Mouse (Mus musculus) urinary bladder, postnatal 10 days (tissue): Measurements from ENCODE around the gene Adcy2.

Source experiments
- DNase-seq: peaks from one replicate; pipeline ENCODE4 v3.0.0; 2022; ENCODE audit warnings: low spot score

The Adcy2 gene

DNA sequence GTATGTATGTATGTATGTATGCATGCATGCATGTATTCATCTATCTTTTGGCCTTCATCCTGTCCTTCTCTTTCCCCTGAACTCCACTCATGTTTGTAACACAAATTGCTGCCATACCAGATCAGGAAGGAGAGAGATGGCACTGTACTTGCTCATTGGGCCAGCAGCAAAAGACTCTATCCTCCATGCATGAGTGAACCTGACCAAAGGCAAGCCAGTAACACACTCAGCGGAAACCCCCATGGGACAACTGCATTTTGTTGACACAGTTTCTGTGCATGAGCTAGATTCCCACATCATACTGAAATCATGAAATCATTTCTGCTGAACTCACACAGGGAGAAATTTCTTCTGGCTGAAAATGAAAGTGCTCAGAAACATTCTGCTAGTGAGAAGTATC lies 172.9 kb downstream of the Adcy2 start:
- DNase-seq: no peak

DNA sequence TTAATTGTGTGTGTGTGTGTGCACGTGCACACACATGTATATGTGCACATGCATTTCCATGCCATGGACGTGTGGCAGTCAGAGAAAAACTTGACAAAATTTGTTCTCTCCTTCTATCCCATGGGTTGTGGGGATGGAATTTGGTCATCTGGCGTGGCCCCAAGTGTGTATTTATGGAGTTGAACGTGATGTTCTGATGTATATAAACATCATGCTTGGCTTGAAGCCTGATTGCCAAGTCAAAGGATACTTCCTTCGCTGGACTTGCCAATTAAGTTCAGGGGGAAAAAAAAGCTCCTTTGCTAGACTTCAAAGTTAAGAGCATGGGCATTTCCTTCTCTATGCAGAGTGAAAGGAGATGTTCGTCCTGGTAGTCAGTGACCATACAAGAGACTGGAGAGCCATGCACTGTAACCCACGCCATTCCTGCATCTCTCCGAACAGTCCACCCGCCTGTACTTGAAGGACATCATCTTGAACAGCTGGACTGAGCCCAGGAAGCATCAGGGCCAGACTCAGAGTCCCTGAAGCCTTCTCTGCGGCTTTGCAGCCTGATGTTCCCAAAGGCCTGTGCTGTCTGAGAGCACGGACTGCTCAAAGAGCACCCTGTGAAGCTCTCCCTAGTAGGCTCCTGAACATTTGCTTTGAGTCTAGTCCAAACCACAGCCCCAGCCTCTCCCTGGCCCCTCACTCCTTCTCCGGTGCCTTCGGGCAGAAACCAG lies 178.3 kb downstream of the Adcy2 start:
- no peak for DNase-seq

DNA sequence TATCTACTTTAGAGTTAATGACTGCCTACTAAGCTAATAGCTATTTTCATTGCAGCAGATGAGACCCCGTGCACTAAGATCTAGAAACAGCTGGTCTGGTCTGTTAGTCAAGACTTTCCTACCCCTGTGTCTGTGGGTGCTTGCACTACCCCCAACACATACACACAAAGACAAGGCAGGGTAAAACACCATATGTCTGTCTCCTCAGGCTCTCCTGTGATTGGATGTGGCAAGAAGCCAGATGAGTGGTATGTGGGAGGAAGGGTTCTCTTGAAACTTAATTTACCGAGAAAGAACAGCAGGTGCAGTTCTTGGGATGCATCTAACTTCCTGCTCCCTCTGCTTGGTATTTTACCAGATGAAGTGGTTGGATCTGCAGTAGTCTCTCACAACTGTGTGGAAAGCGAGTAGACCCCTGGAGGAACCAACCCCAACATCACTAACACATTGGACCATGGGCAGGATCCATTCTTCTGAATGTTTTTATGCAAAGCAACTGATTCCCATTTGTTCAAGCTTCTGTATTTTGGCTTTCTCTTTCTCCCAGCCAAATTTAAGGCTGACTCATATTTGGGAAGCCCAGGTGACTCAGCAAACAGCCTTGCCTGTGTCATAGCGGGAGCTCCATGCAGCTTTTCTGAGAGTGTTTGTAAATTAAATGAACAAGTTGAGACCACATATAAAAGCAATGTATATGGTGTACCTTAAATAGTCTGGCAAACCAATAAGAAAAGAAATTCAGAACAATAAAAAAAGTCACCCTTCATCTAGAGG lies 183.4 kb downstream of the Adcy2 start:
- no peak for DNase-seq

DNA sequence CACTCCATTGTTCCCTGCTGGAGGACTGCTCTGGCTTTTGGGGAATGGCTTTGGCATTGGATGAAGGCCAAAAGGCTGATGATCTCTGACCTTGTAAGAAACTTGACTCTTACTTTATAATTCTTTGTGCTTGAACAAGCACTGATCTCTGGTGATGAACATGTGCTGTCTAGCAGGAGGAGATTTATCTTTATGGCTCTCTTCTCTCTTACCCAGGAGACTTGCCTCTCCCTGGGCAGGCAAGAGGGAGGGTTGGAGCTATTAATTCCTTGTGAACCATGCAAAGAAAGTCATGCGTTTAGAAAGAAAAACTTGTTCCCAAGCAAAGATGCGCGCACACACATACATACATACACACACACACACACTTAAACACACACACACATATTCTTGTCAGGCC lies 188.2 kb downstream of the Adcy2 start:
- DNase-seq: no peak

DNA sequence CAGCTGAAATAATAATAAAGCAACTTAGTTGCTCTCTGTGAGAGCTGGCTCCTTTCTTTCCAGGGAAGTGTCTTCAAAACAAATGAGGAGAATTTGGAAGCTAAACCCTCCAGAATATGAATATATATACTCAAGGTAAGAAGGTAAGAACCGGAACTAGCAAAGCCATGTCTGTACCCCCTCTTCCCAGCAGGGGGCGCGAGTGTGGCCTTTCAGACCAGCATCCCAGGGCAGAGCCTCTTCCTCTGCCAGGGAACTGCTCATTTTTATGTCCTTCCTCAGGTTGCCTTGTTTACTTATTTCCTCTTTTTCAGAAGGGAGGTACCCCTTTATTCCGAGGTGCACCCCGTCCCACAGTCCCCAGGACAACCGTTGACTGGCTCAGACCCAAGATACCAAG lies 199.6 kb downstream of the Adcy2 start:
- DNase-seq: no peak

DNA sequence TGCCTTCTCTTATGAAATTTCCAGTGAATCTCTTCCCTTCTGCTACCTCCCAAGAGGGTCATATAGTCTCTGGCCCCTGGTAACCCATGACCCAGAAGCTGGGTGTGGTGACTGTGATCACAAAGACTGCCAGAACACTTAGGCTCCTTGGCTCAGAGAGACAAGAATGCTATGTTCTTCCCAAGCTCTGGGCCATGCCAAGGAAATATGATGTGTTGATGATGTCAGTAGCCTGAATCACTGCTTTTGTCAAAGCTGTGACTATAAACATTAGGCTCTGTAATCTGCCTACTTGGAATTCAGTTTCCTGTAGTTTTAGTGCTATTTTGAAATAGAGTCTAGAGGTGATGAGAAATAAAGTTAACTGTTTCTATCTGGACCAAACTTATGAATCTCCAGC lies 206.1 kb downstream of the Adcy2 start:
- no peak for DNase-seq

DNA sequence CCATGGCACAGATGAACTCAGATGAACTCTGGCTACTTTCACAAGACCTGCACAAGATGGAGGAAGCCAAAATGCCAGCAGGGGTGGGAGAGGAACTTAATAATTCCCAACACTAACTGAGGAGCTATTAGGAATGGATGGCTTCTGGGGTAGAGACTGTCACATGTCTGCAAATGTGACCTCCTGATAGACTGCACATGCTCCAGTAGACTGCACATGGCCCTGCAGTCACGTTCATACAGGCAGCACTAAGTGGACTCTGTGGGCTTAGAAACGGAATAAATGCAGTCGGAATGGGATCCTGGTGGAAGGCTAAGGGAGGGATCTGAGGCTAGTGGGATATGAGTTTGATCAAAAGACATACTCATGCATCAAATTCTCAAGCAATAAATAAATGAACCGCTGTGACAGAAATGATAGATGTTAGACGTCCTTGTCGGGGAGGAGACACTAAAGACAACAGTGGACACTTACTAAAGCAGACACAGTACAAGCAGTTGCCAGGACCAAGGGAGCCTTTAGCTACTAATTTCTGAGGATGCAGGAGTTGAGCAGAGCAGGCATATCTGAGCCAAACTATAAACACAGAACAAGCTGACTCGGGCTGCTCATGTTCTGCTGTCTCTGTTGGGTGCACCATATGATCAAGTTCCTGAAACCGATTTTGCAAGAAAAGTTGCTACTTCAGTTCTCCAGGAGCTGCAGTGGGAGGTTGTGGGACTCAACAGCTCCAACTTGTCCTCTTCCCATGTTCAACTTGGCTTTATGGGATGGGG lies 211.9 kb downstream of the Adcy2 start:
- DNase-seq: no peak

DNA sequence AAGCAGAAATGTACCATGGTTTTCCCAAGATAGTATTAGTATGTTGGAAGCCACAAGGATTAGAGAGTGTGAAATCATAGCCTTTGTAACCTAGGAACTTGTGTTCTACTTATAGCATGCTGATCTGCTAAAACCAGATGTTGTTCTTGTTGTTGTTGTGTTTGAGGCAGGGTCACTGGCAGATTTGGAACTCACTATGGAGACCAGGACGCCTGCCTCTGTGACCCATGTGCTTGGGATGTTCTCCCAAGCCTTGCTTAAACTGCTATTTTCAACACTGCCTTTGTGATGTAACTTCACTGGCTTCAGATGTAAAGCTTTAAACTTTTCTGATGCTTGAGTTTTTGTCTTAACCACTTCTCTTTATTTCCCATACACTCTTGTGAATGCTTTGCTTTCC lies 216.2 kb downstream of the Adcy2 start:
- no peak for DNase-seq

DNA sequence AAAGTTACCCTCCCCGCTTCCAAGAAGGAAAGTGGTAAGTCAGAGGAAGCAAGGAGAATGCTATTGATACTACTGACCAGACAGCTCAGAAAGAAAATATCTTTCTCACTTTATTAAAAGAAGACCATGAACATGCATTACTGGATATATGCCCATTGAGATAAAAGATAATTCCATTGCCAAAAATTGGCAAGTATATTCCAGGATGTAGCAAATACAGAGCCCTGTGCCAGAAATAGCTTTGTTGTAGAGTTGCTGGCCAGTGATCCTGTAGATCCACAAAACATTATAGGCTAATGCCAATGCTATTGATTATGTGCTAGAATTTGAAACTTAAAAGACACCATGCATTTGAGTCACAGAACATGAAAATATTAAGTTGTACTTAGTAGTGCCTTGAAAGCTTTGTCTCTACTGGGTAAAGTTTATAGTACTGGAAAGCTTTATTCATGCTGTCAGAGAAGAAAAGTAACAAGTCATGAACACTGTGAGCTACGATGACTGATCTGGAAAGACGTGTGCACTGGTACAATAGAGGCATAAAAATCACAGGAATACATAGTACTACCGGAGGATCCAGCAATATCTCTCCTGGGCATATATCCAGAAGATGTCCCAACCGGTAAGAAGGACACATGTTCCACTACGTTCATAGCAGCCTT lies 221.2 kb downstream of the Adcy2 start:
- no peak for DNase-seq

DNA sequence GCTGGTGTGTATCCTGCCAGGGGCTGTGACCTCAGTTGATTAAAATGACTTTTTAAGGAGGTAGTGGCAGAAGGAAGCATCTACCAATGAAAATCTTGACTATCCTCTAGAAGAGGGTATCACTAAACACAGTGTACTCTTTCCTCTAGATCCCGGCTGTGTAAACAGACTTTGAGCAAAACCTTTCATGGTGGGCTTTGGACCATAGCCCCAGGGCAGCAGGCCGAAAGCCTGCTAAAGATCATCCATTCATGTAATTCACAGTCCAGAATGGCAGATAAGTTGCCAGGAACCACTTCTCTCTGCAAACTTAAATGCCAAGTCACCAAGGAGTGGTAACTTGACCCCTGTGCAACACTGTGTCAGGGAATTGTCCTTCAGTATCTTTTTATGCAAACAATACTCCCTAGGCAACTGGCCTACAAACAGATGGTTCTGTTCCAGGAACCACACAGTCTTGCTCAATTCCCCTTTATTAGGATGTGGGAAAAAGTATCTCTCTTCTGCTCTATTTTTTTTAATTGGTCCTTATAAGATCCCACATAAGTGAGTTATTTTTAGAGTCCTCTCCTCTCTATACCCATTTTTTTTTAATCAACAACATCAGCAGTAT lies 225.6 kb downstream of the Adcy2 start:
- DNase-seq: no peak

DNA sequence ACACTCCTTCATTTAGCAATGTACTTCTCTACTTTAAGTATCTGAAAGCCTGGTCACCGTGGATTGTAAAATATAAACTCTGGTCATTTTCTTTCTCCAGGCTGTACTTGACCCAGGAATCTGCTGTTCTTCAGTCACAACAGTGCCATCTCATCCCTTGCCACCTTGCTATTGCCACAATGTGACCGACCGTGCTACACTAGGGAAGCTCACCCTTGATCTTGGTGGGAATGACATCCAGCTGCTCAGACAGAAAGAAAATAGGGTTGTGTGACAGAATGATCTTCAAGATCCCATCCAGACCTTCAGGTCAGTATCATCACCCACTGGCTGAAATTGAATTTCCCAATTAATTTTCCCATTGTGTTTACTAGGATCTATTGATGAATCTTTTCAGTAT lies 230.8 kb downstream of the Adcy2 start:
- DNase-seq: no peak

DNA sequence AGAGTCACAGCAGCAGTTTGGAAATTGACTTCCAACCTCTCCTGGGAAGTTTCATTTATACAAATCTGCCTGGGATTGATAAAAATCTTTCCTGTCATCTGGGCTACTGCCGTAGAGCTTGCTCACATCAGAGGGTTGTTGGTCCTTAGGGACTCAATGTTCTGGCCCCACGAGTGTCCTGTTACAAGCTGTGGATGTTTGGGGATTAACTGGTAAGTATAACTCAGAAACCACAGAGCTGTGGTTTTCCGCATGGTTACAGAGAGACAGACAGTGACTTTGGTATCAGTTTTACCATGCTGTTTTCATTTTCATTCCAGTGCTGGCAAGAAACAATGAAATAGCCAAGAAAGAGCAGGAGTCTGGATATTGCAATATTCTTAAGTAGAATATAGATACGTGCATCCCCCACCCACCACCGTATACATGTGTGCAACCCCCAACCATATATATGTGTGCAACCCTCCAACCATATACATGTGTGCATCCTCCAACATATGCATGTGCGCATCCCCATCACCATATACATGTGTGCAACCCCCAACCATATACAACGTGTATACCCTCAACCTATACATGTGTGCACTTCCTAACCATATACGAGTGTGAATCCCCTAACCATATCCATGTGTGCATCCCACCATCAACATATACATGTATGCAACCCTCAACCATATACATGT lies 233.3 kb downstream of the Adcy2 start:
- DNase-seq: no peak

DNA sequence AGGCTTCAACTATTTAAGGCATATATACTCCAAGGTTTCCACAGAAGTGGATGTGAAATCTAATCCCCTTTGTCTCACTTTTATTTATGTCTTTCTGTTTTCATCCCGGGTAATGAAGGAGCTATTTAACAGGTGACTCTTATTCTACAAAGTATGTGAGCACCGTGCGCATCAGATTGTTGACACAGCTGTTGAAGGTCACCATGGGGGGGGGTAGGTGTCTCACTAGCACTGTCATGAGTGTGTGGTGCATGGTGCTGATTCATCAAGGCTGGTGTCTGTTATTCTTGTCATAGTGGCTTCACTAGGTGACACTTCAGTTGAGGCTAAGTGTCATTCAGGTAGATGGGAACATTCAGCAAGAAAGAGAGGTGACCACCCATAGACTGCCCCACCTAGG lies 234.7 kb downstream of the Adcy2 start:
- DNase-seq: no peak

DNA sequence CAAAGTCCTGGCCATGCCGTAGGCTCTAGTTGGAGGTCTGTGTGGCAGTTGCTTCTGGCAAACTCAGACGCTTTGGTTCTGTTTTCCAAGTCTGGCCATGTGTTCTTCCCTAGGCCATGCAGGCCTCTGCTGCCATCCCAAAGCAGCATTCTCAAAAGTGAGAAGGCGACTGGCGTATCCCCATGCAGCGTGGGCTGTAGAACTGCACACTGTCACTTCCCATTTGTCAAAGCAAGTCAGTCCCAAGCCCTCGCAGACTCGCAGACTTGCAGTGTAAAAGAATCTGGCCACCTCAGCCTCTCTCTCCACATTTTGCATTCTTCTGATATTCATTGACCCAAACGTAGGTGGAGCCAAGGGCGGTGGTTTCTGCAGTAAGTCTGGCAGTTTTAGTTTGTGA lies 249.5 kb downstream of the Adcy2 start:
- DNase-seq: no peak

DNA sequence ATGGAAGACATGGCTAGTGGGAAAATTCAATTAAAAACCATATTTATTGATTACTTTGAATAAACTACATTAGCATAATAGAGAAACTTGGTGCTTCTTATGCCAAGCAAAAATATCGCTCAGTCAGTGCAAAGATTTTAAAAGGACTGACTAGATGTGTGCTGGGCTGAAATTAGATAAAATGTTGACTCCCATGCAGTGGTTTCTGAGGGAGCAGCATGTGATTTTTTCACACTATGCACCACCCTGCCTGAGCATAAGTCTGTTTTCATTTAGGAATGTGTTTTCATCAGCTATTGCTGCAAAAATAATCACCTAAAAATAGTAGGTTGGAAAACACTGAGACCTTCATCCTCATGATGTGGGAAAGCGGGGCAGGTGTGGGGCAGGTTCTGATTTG lies 250.0 kb downstream of the Adcy2 start:
- no peak for DNase-seq

DNA sequence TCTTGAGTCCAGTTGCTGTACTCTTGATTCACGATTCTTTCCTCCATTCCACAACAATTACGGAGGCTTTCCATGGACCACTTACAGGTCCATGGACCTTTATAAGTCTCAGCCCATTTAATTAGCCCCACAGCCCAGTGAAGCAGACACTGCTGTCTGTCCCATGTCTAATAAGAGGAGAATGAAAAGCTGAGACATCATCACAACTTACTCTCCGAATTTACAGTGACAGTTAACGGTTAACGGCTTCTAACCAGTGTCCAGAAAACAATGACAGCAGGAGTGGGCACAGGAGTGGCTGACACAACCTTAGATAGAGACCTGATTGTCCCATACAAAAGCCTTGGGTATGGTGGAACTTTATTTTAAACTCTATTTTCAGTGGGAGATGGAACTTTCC lies 253.9 kb downstream of the Adcy2 start:
- no peak for DNase-seq

DNA sequence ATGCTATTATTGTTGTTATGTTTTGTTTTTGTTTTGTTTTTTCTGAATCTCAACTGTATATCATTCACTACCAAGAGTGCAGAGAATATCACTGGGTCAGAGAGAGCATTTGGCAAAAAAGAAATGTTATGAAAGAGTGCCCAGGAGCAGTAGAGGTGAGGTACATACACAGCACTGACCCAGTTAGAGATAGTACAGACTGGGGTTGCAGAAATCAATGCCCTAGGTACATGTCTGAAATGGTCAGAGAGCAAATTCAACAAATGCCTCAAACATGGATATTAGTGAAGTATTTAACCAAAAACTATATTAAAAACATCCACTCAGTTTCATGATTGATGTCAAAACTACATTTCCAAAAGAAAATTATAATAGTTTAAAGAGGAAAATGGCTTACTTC lies 286.7 kb downstream of the Adcy2 start:
- no peak for DNase-seq

DNA sequence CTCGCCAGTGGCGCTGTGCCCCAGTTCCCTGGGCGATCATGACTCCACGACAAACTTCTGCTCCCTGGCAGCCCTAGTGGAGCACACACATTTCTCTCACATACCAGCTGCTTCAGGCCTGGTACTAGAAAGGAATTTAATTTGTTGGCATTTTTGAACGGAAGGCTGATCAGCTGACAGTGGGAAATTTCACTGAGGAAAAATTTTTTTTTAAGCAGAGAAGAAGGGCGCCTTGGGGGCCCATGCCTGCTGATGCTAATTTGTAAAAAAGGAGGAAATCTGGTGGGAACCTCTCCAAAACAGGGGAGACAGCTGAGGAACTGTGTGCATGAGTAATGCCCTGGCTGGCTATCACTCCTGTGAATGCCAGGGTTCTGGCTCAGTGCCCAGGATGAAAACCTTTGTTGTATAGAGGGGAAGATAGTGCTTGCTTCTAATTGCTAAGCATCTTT lies 292.0 kb downstream of the Adcy2 start:
- no peak for DNase-seq

DNA sequence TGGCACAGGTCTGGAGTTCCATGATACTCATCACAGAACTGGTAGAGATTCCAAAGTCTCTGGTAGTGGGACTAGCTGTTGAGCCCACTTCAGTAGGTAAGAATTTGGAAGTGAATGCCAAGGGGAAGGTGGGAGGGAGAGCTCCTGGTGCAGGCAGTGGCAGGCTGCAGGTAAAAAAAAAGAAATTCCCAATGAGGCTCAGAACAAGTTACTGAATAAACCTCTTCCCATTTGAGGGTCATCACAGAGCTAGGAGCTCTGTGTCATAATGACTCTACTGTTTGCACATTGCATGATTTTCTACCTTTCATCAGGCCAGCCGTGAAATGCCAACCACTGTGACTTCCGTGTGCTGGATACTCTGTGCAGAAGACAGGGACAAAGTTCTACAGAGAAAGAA lies 314.4 kb downstream of the Adcy2 start:
- DNase-seq: no peak

DNA sequence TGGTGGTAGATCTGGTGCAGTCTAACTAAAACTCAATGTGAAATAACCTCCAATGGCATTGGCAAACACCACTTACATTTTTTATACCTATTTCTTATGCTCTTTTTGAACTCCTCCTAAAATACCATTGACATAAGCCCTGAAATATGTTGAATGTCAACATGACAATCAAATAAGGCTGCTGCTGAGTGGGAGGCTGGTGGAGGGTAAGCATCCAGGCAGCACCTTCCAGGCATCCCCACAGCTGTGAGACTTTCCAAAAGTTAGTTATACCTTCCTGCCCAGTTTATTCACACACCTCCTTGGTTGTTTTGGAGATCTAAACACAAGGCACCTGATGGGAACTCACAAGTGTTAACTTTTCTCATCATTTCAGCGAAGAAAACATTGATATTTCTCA lies 318.9 kb downstream of the Adcy2 start:
- no peak for DNase-seq

DNA sequence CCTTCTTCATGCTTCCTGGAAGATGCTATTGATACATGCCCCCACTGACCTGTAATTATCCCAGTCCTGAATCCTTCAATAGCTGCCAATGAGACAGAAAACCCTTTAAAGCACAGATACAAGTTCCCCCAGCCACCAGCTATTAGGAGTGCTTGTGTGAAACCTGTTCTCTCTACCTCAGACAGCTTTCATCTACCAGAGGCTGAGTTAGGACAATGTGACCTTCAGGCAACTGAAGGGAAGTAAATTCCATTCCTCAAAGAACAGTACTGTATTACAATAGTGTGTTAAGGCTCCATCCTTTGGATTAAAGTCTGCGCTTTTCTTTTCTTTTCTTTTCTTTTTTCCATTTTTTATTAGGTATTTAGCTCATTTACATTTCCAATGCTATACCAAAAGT lies 356.6 kb downstream of the Adcy2 start:
- DNase-seq: no peak
